Mouse (Mus musculus): ENCODE data around the gene Usp28. TPM values are rescaled to one million over a fixed set of nuclear protein-coding genes. Genes with fewer than 3 reads are reported as not detected.
"Not testable (repeated sequence)": the region's sequence is repeated elsewhere in the genome, so short reads cannot be mapped to it uniquely, and the experiment has no call there.

The Usp28 gene
- total RNA-seq (2021) = 10 to 100 TPM; 43.2 to 52.2 TPM

GRCm38 (mm10) chr9:48984845-48985707 is at the start of gene Usp28:
Gene Usp28, plus strand, starts transcription at chr9:48985375.
- intact Hi-C loops (cut with DNase I) = no loop called here
- peak; percentile 97 to 100 for DNase-seq (ENCODE audit: extremely low spot score in 1 of 2, low spot score in 2 of 2)

DNA sequence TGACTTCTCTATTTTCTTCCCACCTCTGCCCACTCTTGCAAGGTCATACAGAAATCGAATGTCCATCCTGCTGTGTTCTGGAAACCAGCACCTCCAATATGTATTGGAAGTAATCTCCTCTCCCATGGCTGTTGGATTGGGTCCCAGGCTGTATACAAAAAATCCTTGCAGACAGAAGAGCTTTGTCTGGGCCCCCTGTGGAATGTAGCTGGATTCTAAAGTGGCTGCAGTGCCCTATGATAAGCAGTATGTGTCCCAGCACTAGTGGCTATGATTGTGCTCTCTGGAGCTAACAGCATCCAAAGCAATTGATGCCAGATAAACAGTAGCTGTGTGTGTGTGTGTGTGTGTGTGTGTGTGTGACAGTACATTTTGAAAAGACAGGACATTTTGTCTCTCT is 42.8 kb upstream of the Usp28 start:
- DNase-seq (ENCODE audit: extremely low spot score in 1 of 2, low spot score in 2 of 2) = no peak

GRCm38 (mm10) chr9:48947565-48947964 is 37.6 kb upstream of the Usp28 start:
- no peak for DNase-seq (ENCODE audit: extremely low spot score in 1 of 2, low spot score in 2 of 2)
- intact Hi-C loops (cut with DNase I) = no loop called here

More for the DNA sequence above, 42.8 kb upstream of the Usp28 start:
- intact Hi-C loops (cut with DNase I) = no loop called here

- intact Hi-C loops (cut with DNase I) = no loop called here
- DNase-seq (ENCODE audit: extremely low spot score in 1 of 2, low spot score in 2 of 2) = no peak
Observed at GRCm38 (mm10) chr9:48961314-48961713, 23.9 kb upstream of the Usp28 start.

- DNase-seq (ENCODE audit: extremely low spot score in 1 of 2, low spot score in 2 of 2) = no peak
- intact Hi-C loops (cut with DNase I) = no loop called here
Observed at GRCm38 (mm10) chr9:48962131-48962530, 23.0 kb upstream of the Usp28 start.

DNA sequence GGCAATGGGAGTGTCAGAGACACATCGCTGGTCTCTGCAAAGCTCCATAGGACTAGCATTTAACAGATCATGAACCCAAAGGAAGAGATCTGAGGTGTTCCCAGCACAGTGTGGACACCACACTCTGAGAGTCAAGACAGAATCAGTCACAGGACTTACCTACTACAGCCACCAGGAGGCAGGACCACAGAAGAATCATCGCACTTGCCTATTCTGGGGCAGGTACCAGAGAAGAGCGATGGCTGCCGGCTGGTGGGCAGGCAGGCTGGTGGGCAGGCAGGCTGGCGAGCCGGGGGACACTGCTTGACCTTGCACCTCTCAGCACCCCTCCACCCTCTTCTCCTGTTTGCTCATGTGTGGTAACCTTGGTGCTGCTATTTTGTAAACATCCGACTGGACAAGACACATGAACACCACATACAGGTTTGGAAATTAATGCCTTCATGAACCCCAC is 20.6 kb upstream of the Usp28 start, which contains the start of gene Htr3b:
TSS of gene Htr3b (minus strand) at position 404 of the 454 bp plus-strand sequence.
- DNase-seq (ENCODE audit: extremely low spot score in 1 of 2, low spot score in 2 of 2) = no peak
- intact Hi-C loops (cut with DNase I) = loop anchor here (5.0 kb wide), 1 partner anchor 62 kb away; no protein-coding TSS in a partner anchor

DNA sequence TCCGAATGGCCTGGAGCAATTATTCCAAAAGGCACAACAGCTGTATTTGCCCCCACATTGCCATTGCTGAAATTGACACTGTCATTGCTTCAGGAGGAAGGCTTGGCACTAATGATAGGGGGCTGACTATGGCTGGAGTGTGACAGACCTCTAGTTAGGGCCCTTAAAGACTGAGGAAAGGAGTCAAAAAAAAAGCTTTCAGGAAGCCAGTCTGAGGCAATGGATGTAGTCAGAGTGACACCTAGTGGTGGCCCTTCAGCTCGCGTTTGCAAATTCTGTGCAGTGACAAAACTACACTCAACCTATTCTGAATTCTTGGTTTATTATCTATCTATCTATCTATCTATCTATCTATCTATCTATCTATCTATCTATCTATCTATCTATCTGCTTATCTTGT is 12.7 kb upstream of the Usp28 start:
- intact Hi-C loops (cut with DNase I) = loop anchor here (1.0 to 5.0 kb wide), 2 partner anchors 80 to 327 kb away; no protein-coding TSS in a partner anchor
- DNase-seq (ENCODE audit: extremely low spot score in 1 of 2, low spot score in 2 of 2) = peak; percentile 56 to 59

- intact Hi-C loops (cut with DNase I) = no loop called here
- DNase-seq (ENCODE audit: extremely low spot score in 1 of 2, low spot score in 2 of 2) = no peak
Observed at GRCm38 (mm10) chr9:48976661-48977355, 8.4 kb upstream of the Usp28 start.

DNA sequence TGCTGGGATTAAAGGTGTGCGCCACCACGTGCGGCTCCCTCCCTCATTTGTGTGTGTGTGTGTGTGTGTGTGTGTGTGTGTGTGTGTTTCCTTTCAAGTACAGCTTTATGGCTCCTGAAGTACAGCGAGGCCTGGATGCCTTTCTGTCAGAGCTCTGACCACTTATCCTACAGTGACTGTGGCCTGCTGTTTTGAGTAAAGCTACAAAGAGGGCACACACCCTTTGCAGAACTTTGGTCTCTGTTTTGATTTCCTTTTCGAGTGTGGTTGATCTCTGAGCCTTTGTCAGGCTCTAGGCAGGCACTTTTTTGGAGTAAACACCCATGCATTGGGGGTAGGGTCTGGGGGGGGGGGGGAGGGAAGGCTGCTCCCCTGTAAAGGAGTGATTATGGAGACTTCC is 4.8 kb upstream of the Usp28 start:
- intact Hi-C loops (cut with DNase I) = no loop called here
- DNase-seq (ENCODE audit: extremely low spot score in 1 of 2, low spot score in 2 of 2) = no peak

- intact Hi-C loops (cut with DNase I) = no loop called here
- DNase-seq (ENCODE audit: extremely low spot score in 1 of 2, low spot score in 2 of 2) = no peak
Observed at GRCm38 (mm10) chr9:48980781-48981180, 4.4 kb upstream of the Usp28 start.

DNA sequence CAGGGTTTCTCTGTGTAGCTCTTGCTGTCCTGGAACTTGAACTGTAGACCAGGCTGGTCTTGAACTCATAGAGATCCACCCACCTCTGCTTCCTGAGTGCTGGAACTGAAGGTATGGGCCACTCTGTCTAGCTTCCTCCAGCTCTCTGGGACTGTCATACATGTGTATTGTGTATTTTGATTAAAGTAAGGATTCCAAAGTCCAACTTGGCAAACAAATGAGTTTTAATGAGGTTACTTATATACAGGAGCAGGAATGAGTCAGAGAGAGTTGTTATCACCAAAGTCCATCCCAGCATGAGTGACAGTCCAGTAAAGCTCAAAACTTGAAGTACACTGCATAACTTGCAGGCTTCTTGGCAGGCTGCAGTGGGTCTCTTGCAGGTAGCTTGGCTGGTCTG is 3.3 kb upstream of the Usp28 start:
- no peak for DNase-seq (ENCODE audit: extremely low spot score in 1 of 2, low spot score in 2 of 2)
- intact Hi-C loops (cut with DNase I) = no loop called here

- intact Hi-C loops (cut with DNase I) = not testable (repeated sequence)
Observed at GRCm38 (mm10) chr9:48983801-48984200, 1.4 kb upstream of the Usp28 start.

DNA sequence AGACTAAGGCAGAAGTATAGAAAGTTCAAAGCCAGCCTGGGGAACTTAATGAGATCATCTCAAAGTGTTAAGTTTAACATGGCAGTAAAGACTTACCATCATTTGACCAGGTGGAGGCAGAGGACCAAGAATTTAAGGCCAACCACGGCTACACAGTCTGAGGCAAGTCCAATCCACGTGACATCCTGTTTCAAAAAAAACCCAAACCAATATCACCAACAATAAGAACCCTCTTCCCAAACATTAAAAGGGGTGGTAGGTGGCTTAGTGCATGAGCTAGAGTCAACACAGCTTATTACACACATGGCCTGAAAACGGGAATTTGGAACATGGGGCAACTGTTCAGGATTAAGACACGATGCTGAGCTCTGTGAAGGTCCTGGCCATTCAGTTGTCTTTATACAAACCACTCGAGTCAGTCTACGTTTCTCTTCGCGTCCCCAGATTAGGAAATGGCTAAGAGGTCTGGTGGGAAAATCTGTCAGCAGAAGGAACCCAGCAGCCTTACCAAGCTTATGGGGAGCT is 793 bp upstream of the Usp28 start:
- intact Hi-C loops (cut with DNase I) = no loop called here
- no peak for DNase-seq (ENCODE audit: extremely low spot score in 1 of 2, low spot score in 2 of 2)

More at GRCm38 (mm10) chr9:48983801-48984200, 1.4 kb upstream of the Usp28 start:
- DNase-seq (ENCODE audit: extremely low spot score in 1 of 2, low spot score in 2 of 2) = not testable (repeated sequence)

DNA sequence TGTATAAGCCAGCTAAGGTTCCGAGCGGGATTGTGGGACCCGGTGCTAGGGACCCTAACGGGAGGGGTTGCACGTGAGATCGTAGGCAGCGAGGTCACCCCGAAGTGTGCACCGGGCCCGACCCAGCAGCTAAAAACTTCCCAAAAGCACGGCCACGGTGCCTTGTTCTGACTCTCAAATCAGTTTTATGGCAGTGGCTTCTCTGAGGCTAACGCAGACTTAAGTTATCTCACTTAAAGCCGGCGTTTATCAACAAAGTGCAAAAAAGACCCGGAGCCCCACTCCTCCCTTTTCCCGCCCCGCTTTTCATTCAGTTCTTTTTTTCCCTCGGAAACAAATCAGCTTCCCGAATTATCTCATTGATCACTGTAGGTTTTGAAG is 523 bp downstream of the Usp28 start:
- no peak for DNase-seq (ENCODE audit: extremely low spot score in 1 of 2, low spot score in 2 of 2)
- intact Hi-C loops (cut with DNase I) = no loop called here

DNA sequence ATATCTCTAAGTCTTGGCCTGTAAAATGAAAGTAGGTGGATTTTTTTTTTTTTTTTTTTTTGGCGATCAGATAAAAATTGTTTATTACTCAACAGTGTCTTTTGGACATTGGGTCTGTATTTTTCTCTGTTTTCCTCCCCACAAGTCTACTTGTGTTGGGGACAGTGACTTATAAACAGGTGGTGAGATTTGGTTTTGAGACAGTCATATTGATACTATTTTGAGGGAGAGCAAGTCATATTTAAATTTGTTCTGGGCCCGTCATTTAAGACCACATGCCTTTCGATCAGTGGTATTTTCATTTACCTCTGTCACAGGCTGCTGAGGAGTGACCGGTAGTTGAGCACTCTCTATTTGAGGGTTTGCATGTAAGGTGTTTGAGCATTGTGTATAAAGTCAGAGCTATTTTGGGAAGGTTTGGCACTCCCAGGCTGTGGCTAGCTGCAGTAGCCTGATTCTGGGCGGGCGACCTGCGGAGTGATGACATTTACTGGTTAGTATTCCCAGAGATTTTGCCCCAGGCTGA is 1.5 kb downstream of the Usp28 start:
- DNase-seq (ENCODE audit: extremely low spot score in 1 of 2, low spot score in 2 of 2) = no peak
- intact Hi-C loops (cut with DNase I) = no loop called here

DNA sequence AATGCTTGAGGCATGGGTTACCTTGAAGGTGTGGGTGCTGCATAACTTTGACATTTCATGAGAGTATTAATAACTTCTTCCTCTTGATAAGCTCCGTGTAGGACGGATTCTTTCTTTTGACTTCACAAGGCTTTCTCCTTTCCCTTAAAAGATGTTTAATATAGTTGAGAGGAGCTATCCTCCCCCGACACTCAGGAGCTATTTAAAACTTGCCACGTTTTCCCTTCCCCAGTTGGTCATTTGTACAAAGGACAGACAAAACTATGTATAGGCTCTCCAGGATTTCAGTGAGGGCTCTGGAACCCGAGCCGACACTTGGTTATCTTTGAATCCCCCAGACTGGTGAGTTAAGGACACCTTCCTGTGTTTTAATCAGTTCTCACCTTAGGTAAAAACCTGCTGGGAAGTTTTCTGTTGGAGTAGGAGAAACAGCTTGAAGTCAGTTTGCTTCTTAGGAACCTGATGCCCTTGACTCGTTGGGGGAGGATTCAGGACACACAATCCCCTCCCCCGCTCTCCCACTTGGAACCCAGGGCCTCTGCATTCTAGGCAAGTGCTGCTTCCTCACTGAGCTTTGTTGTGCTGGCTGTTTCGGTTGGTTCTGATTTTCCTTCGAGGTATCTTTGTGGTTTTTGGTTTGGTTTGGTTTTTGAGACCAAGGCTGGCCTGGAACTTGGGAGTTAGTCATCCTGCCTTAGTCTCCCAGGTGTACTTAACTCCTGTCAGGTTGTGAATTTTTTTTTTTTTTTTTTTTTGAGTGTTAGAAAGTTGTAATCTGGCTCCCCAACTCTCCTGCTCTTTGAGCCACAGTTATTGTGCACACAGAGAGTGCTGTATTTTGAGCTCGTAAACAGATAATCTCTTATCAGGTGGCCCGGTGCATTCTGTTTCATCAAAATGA is 2.3 kb downstream of the Usp28 start:
- intact Hi-C loops (cut with DNase I) = no loop called here
- no peak for DNase-seq (ENCODE audit: extremely low spot score in 1 of 2, low spot score in 2 of 2)

- intact Hi-C loops (cut with DNase I) = no loop called here
- DNase-seq (ENCODE audit: extremely low spot score in 1 of 2, low spot score in 2 of 2) = no peak
Observed at GRCm38 (mm10) chr9:48991671-48992070, 6.5 kb downstream of the Usp28 start.

GRCm38 (mm10) chr9:48994779-48995178 is 9.6 kb downstream of the Usp28 start:
- intact Hi-C loops (cut with DNase I) = no loop called here
- no peak for DNase-seq (ENCODE audit: extremely low spot score in 1 of 2, low spot score in 2 of 2)

Data from left cerebral cortex, postnatal 10 days (tissue).